Mouse (Mus musculus) left cerebral cortex, adult 8-10 months (tissue): ENCODE results near the gene Jph3. TPM values are rescaled to one million over a fixed set of nuclear protein-coding genes. Genes with fewer than 3 reads are reported as not detected.
A peak's percentile ranks its signal among the peaks of the same experiment; 100 is the strongest.

ENCODE experiments used
- DNase-seq, 2 experiments: peaks; one replicate each; pipeline ENCODE4 v3.0.0; 2022; ENCODE audit warnings: low spot score in 2 of 2
- total RNA-seq, 4 experiments: library from RNA; stranded (reverse); gene quantifications; 2 replicates each; pipeline ENCODE4 v1.2.4; 2022

Gene Jph3
- total RNA-seq, 4 experiments from 2014 or later, result 260 to 302 (median 279) TPM

GRCm38 (mm10) chr8:121782493-121782892 lies 53.1 kb downstream of the Jph3 start:
- DNase-seq, result no peak

GRCm38 (mm10) chr8:121786542-121786941 lies 57.1 kb downstream of the Jph3 start:
- peak in 1 of 2 experiments; percentile 84 for DNase-seq

GRCm38 (mm10) chr8:121788786-121789185 lies 59.4 kb downstream of the Jph3 start:
- DNase-seq, result no peak

DNA sequence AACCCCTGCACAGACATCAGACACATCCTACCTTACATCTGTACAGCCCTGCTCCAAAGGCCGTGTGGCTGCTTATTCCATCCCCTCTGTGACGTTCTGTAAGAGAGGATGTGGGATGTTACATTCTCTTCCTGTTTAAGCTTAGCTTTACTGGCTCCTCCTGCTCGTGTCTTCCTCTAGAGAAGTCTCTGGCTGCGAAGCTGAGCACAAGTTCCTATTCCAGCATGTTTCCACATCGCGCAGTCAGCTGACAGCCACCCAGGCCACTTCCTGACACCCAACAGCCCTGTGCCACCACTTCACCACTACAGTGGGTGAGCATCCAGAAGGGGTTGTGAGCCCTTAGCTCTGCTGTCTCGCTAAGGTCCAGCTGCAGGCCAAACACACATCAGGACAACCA lies 62.7 kb downstream of the Jph3 start:
- DNase-seq, result no peak

GRCm38 (mm10) chr8:121792627-121793026 lies 63.2 kb downstream of the Jph3 start:
- no peak for DNase-seq

DNA sequence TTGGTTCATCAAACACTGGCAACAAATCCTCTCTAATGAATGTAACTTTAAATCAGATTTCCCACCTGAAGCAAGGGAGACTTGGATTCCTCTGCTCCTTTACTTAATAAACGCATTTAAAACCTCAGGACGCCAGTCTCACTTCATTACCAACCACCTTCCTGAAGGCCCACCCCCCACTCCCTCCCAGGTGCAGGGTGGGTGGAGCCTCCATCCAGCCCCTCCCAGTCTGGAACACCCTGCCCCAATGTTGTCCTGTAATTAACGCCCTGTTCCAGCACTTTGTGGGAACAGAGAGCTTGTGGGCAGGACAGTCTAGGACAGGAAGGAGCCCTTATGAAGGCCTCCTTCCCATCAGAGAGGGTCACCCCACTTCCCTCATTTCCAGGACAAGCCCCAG lies 64.7 kb downstream of the Jph3 start:
- no peak for DNase-seq

GRCm38 (mm10) chr8:121795461-121795860 lies 66.0 kb downstream of the Jph3 start:
- DNase-seq, result no peak

DNA sequence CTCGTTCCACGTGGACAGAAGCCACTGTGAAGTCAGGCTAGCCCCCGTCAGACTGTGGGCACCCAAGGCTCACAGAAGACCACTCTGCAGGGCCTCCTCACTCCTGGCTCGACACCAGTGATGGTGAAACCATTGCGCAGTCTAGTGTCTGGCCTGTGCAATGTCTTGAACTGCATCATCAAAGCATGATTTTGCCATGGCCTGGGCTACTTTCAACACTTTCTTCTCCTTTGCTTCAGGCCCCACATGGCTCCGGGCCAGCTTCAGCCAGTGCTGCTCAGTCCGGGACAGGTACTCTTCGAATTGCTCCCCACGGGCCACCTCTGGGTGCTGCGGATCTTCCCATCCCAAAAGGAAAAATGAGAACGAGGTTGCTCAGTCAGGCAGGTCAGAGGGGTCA lies 67.0 kb downstream of the Jph3 start:
- DNase-seq, result no peak

DNA sequence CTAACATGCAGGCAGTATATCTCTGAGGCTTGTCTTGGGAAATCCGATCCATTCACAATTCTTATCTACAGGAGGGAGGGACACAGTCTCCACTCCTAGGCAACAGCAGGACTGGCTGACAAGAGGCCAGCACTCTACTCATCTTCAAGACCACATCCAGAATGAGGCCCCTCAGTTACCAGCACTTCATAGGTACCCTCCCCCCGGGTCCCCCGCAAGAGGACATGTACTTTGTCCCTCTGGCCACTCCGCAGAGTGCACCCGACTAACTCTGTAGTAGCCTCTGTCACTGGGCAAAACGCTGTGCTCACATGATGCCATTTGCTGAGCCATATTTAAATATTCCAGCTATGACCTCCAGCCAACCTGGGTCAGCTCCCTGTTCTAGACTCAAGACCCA lies 69.0 kb downstream of the Jph3 start:
- DNase-seq, result no peak

- no peak for DNase-seq
These were observed 75.4 kb downstream of the Jph3 start for GRCm38 (mm10) chr8:121804829-121805228.

- no peak for DNase-seq
These were observed 76.7 kb downstream of the Jph3 start for GRCm38 (mm10) chr8:121806126-121806525.

GRCm38 (mm10) chr8:121808032-121808431 lies 78.6 kb downstream of the Jph3 start:
- DNase-seq, result no peak

GRCm38 (mm10) chr8:121809524-121810155 lies 80.2 kb downstream of the Jph3 start:
- DNase-seq, result peak; percentile 23 to 74

DNA sequence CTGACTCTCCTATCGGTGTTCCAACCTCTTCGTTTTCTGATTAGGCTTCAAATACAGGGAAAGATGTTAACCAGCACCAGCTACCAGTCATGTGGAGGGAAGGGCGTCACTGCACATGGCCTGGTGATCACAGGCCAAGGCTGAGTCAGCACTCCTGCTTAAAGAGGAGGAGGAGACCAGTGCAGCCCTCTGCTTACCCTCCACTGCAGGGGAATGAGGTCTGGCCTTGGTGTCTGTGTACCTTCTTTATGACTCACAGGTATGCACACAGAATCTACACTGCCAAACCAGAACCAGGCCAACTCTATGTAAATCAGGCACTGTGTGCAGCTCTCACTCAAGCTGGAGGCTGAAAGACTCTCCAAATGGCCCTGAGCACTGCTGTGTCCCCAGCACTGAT lies 82.1 kb downstream of the Jph3 start:
- DNase-seq, result no peak

- no peak for DNase-seq
These were observed 82.6 kb downstream of the Jph3 start for GRCm38 (mm10) chr8:121811931-121812570.

GRCm38 (mm10) chr8:121818226-121818625 lies 88.8 kb downstream of the Jph3 start:
- no peak for DNase-seq

DNA sequence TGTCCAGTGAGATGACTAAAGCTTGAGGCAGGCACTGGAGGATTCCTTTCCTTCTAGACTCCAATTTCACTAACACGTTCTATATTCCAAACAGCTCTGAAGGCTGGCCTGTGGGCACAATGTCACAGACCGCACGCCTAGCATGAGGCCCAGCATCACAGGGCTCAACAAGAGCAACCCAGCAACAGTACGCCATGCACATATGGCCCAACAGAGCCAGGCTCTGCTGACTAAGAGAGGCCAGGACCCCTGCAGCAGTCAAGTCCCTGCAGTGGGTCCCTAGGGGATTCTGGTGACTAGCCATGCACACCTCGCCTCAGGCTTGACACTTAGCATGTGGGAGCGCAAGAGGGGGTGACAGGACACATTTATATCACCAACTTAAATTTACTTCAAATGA lies 91.4 kb downstream of the Jph3 start:
- no peak for DNase-seq

DNA sequence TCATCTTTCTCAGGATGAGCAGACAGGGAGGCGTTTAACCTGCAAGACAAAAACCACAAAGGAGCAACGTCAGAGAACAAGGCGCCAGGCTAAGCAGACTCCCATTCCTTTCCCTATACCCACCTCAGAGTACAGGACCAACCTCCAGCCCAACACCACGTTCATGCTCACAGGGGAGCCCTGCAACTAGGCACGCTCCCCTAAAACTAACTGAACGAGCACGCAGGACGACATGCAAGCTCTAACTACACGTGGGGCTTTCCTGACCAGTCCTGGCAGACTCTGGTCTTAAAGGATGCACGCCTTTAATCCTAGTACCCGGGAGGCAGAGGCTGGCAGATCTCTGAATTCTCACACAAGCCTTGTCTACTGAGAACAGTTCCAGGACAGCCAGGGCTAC lies 91.9 kb downstream of the Jph3 start:
- no peak for DNase-seq

- no peak for DNase-seq
These were observed 92.3 kb downstream of the Jph3 start for GRCm38 (mm10) chr8:121821770-121822169.

- DNase-seq, result no peak
These were observed 98.3 kb downstream of the Jph3 start for GRCm38 (mm10) chr8:121827726-121828125.

DNA sequence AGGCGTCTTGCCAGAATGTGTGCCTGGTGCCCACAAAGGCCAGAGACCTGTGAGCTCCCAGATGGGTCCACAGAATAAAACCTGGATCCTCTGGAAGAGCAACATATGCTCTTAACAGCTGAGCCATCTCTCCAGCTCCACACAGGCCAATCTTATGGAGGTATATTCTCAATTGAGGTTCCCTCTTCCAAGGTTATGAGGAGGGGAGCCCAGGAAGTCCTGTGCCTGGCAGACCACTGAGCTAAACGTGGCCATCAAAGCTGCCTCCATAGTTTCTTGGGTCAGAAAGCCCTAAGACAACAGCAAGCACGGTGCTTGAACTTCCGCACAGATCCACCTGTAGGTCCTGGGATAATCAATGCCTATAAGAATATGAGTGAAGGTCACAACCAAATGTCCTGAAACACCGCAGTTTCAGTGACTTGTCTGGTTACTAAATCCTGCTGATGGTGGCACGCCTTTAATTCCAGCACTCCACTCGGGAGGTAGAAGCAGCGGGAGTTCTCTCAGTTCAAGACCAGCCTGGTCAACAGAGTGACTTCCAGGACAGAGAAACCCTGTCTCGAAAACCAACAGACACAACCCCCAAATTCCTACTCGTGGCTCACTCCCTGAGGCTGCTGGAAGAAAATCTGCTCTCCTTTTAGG lies 99.1 kb downstream of the Jph3 start:
- no peak for DNase-seq

DNA sequence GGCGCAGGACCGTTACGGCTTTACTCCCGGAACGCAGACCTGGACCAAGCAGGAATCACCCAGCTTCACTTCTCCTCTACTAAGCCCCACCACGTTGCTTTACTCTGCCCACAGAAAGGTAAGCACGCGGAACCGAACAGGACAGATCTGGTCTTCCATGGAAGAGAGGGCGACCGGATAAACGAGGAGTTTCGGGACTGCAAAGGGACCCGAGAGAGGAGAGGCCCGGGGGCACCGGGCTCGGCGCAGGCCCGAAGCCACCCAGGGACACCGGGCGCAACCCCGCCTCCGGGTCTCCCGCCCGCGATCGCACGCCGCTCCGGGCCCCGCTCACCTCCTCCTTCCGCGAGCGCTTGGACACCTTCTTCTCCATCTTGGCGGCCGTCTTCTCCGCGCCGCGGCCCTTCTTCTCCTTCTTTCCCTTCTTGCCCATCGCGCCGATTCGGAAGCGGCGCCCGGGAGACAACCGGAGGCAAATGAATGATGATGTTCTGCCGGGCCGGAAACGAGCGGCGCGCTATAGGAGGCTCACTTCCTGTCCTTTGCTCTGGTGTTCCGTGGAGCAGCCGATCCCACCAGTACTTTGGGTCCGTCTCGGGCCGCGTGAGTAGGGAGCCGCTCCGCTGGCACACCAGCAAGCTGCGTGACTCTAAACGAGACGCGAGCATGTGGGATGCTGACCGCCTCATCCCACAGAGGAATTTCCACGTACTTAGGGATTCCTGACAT lies 99.8 kb downstream of the Jph3 start, which contains the start of gene Klhdc4:
Klhdc4 (minus strand) TSS at position 522 of the 729 bp plus-strand sequence.
- peak; percentile 79 to 87 for DNase-seq
